Mouse (Mus musculus) spleen, adult 2 months (tissue): ENCODE results near the gene Bglap2.

Experiments
- CTCF ChIP-seq: fragments of 200-500 bp; IDR thresholded peaks from 2 replicates; pipeline ENCODE4 v1.5.1; 2011; ENCODE audit warnings: mild to moderate bottlenecking, inconsistent platforms; ENCODE audit not compliant: insufficient read depth, insufficient read length, insufficient replicate concordance; ENCODE audit errors: extremely low read depth
- POLR2A ChIP-seq: fragments of 200-500 bp; IDR thresholded peaks from 2 replicates; pipeline ENCODE4 v1.6.1; 2011; ENCODE audit warnings: low read depth, low read length, inconsistent platforms

DNA sequence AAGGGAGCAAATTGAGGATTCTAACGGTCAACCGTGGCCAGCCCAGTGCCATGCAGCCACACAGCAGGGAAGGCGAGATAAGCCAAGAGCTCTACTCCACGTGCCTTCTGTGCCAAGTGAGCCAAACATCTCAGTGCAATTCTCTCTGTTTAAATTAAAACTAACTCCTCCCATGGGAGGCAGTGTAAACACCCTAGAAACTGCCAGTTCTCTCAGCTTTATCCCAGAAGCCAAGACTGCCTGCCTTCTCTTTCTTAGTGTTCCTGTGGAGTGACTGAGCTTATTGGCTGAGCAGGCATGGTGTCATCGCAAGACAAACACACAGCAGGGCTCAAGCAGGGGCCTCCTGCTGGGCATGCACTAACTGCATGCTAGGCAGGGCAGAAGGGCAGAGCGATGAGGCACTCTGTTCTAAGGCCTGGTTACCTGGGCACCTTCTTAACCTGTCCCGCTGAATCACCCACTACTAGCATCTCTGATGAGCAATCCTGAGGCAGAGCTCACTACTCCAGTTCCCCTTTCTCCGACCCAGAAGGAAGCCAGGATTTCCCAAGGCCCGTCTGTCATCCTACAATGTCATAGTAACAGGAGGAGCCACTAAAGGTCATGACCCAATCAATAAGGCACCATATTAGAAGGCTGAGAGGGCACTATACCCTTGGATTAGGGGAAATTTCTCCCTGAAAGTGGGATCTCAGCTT, 43.7 kb upstream of the Bglap2 start:
- TF ChIP-seq POLR2A, result no peak
- TF ChIP-seq CTCF, result no peak
